Mouse (Mus musculus): ENCODE measurements around the gene Acer3. TPM values are rescaled to one million over a fixed set of nuclear protein-coding genes. Genes with fewer than 3 reads are reported as not detected.

Gene Acer3
- polyA plus RNA-seq, 1 experiment: 4.2 TPM

- peaks cover 5% of the 10 kb centered on the region for H3K4me1 ChIP-seq (ENCODE audit: control insufficient read depth, insufficient read depth, insufficient read length, low read length)
- H3K27me3 ChIP-seq (ENCODE audit: control insufficient read depth, insufficient read depth, low read length): no peaks in the 10 kb centered on the region
- TF ChIP-seq CTCF (IDR thresholded peaks at IDR 0.05; ENCODE audit: extremely low read depth, insufficient read length, insufficient replicate concordance, low read depth, low read length) (no peak), POLR2A (IDR thresholded peaks at IDR 0.05; ENCODE audit: low read depth, low read length) (no peak)
- 22% methylated on average over 2 of the region's 2 CpGs for WGBS
- H3K4me3 ChIP-seq (ENCODE audit: low read depth, low read length): no peak overlapping the region
- no peaks in the 10 kb centered on the region for H3K36me3 ChIP-seq (ENCODE audit: control insufficient read depth, insufficient read depth, low read length)
- no peak overlapping the region for H3K27ac ChIP-seq (ENCODE audit: insufficient read depth, low read depth, low read length)
These were observed 4.4 kb downstream of the Acer3 start for GRCm38 (mm10) chr7:98316568-98316967.

- H3K27me3 ChIP-seq (ENCODE audit: control insufficient read depth, insufficient read depth, low read length): no peaks in the 10 kb centered on the region
- H3K36me3 ChIP-seq (ENCODE audit: control insufficient read depth, insufficient read depth, low read length): no peaks in the 10 kb centered on the region
- 82% methylated on average over 2 of the region's 2 CpGs for WGBS
- no peak overlapping the region for H3K4me3 ChIP-seq (ENCODE audit: low read depth, low read length)
- no peak overlapping the region for H3K27ac ChIP-seq (ENCODE audit: insufficient read depth, low read depth, low read length)
- TF ChIP-seq POLR2A (IDR thresholded peaks at IDR 0.05; ENCODE audit: low read depth, low read length) (no peak), CTCF (IDR thresholded peaks at IDR 0.05; ENCODE audit: extremely low read depth, insufficient read length, insufficient replicate concordance, low read depth, low read length) (no peak)
- H3K4me1 ChIP-seq (ENCODE audit: control insufficient read depth, insufficient read depth, insufficient read length, low read length): peaks cover 5% of the 10 kb centered on the region
These were observed 5.9 kb downstream of the Acer3 start for GRCm38 (mm10) chr7:98315087-98315486.

DNA sequence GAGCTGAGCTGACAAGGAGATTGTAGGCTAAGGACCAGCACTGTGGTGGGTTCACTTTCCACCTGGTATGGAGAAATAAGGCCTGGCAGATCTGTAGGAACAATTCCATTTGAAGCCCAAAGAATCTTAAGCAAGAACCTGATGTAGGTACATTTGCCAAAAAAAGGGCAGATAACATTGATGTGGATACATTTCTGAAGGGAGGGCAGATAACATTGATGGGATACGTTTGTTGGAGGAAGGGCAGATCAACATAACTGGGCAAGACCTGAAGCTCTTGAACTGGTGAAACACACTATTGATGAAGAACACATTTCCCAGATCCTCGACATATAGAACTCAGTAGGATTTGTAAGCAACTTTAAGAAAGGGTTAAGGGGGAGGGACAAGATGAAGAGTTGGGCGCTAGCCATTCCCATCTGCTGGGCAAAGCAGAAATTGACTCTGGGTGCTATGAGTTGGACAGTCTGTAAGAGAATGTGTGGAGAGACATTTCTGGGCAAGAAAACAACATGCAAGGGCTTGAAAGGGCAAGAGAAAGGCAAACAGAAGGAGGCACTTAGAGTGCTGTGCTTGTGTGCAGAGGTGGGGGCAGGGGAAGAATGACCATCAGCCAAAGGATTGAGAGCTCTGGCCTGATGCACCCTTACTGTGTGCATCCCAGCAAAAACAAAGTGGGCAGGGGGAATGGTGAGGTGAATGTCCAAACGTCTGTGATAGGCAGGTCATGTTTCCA lies 8.7 kb downstream of the Acer3 start:
- Histone ChIP-seq H3K36me3 (ENCODE audit: control insufficient read depth, insufficient read depth, low read length) (no peaks in the 10 kb centered on the region), H3K27me3 (ENCODE audit: control insufficient read depth, insufficient read depth, low read length) (no peaks in the 10 kb centered on the region), H3K4me1 (ENCODE audit: control insufficient read depth, insufficient read depth, insufficient read length, low read length) (peaks cover 5% of the 10 kb centered on the region), H3K27ac (ENCODE audit: insufficient read depth, low read depth, low read length) (no peak overlapping the region), H3K4me3 (ENCODE audit: low read depth, low read length) (no peak overlapping the region)
- 66% methylated on average over 4 of the region's 4 CpGs for WGBS
- no peak for TF ChIP-seq POLR2A (IDR thresholded peaks at IDR 0.05; ENCODE audit: low read depth, low read length)
- no peak for TF ChIP-seq CTCF (IDR thresholded peaks at IDR 0.05; ENCODE audit: extremely low read depth, insufficient read length, insufficient replicate concordance, low read depth, low read length)

DNA sequence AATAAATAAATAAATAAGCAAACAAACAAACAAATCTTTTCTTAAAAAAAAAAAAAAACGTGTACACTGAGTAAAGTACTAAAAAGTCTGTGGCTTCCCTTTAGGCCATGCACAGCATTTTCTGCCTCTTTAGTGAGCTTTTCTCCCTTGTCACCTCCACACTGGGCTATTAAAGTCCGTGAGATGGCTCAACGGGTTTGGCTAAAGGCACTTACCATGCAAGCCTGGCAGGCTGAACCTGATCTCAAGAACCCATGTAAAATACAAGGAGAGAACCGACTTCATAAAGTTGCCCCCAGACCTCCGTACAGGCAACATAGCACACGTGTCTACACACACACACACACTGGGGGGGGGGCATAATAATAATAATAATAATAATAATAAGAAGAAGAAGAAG lies 10.7 kb downstream of the Acer3 start:
- WGBS: 70% methylated on average over 6 of the region's 6 CpGs
- no peak overlapping the region for H3K27ac ChIP-seq (ENCODE audit: insufficient read depth, low read depth, low read length)
- no peaks in the 10 kb centered on the region for H3K27me3 ChIP-seq (ENCODE audit: control insufficient read depth, insufficient read depth, low read length)
- TF ChIP-seq POLR2A (IDR thresholded peaks at IDR 0.05; ENCODE audit: low read depth, low read length): no peak
- TF ChIP-seq CTCF (IDR thresholded peaks at IDR 0.05; ENCODE audit: extremely low read depth, insufficient read length, insufficient replicate concordance, low read depth, low read length): no peak
- no peaks in the 10 kb centered on the region for H3K36me3 ChIP-seq (ENCODE audit: control insufficient read depth, insufficient read depth, low read length)
- no peaks in the 10 kb centered on the region for H3K4me1 ChIP-seq (ENCODE audit: control insufficient read depth, insufficient read depth, insufficient read length, low read length)
- no peak overlapping the region for H3K4me3 ChIP-seq (ENCODE audit: low read depth, low read length)

DNA sequence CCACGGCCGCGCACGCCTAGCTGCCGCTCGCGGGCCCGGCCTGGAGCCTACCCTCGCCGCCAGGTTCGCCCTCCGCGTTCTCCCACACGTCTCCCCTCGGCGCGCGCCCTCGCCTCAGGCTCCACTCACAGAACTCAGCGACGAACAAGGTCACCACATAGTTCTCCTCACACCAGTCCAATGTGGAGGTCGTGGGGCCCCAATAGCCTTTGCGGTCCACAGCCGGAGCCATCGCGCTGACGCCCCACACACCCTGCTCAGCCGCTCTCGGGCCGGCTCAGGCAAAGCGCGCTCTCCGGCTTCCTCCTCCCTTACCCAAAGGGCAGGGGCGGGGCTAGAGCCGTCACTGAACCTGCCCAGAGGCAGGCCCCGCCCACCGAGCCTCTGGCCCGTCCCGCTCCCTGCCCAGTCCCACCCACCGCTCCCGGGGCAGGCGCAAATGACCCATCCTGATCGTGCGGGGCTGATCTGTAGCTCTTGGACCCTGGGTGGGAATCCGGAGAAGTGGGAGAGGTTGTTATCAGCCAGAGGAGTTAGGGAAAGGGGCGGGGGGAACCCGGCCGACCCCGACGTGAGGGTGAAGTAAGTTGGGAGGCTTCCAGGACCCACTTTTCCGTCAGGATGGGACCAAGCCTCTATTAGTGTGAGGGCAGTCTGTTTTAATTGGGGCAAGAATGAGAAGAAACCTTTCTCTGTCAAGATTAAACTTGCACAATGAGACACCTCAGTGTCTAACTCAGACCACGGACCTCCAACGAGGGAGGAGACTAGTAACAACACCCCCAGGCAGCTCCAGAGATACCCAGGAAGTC lies 11.6 kb downstream of the Acer3 start:
- Histone ChIP-seq H3K27ac (ENCODE audit: insufficient read depth, low read depth, low read length) (no peak overlapping the region; the same call in 1 of the 2 replicates), H3K4me3 (ENCODE audit: low read depth, low read length) (peak overlapping the region; percentile 91), H3K27me3 (ENCODE audit: control insufficient read depth, insufficient read depth, low read length) (no peaks in the 10 kb centered on the region), H3K36me3 (ENCODE audit: control insufficient read depth, insufficient read depth, low read length) (no peaks in the 10 kb centered on the region), H3K4me1 (ENCODE audit: control insufficient read depth, insufficient read depth, insufficient read length, low read length) (no peaks in the 10 kb centered on the region)
- WGBS: under 1% methylated on average over 53 of the region's 53 CpGs
- TF ChIP-seq POLR2A (IDR thresholded peaks at IDR 0.05; ENCODE audit: low read depth, low read length) (peak; percentile 99), CTCF (IDR thresholded peaks at IDR 0.05; ENCODE audit: extremely low read depth, insufficient read length, insufficient replicate concordance, low read depth, low read length) (no peak)

GRCm38 (mm10) chr7:98308607-98309218 lies 12.3 kb downstream of the Acer3 start:
- H3K36me3 ChIP-seq (ENCODE audit: control insufficient read depth, insufficient read depth, low read length): no peaks in the 10 kb centered on the region
- no peak for TF ChIP-seq POLR2A (IDR thresholded peaks at IDR 0.05; ENCODE audit: low read depth, low read length)
- no peak for TF ChIP-seq CTCF (IDR thresholded peaks at IDR 0.05; ENCODE audit: extremely low read depth, insufficient read length, insufficient replicate concordance, low read depth, low read length)

More at GRCm38 (mm10) chr7:98308607-98309218, 12.3 kb downstream of the Acer3 start:
- Histone ChIP-seq H3K27ac (ENCODE audit: insufficient read depth, low read depth, low read length) (no peak overlapping the region; the same call in 1 of the 2 replicates), H3K4me3 (ENCODE audit: low read depth, low read length) (peak overlapping the region; percentile 91), H3K4me1 (ENCODE audit: control insufficient read depth, insufficient read depth, insufficient read length, low read length) (no peaks in the 10 kb centered on the region), H3K27me3 (ENCODE audit: control insufficient read depth, insufficient read depth, low read length) (no peaks in the 10 kb centered on the region)
- WGBS: 2% methylated on average over 33 of the region's 33 CpGs

All from small intestine, adult 2 months (tissue).